Mouse (Mus musculus): ENCODE measurements at regions not wholly inside any gene's neighbourhood (a gene's known extent, or its start where the extent isn't known, plus 50 kb on each side); places are given as distances from the start of the nearest gene placed in this dataset.
"Not testable (repeated sequence)": the region's sequence is repeated elsewhere in the genome, so short reads cannot be mapped to it uniquely, and the experiment has no call there.

GRCm38 (mm10) chr12:71718412-71718811, 112.5 kb upstream of the Daam1 start:
- DNase-seq (ENCODE audit: low read depth) = not testable (repeated sequence)

GRCm38 (mm10) chr12:71718911-71719310, 112.0 kb upstream of the Daam1 start:
- no peak for DNase-seq (ENCODE audit: low read depth)

GRCm38 (mm10) chr12:71725140-71725539, 105.7 kb upstream of the Daam1 start:
- DNase-seq (ENCODE audit: low read depth) = no peak

- DNase-seq (ENCODE audit: low read depth) = peak; percentile 59
These were observed 105.1 kb upstream of the Daam1 start for GRCm38 (mm10) chr12:71725713-71726336.

- DNase-seq (ENCODE audit: low read depth) = no peak
These were observed 87.5 kb upstream of the Daam1 start for GRCm38 (mm10) chr12:71743345-71743744.

- DNase-seq (ENCODE audit: low read depth) = no peak
These were observed 84.9 kb upstream of the Daam1 start for GRCm38 (mm10) chr12:71746011-71746410.

- no peak for DNase-seq (ENCODE audit: low read depth)
These were observed 83.5 kb upstream of the Daam1 start for GRCm38 (mm10) chr12:71747386-71747785.

GRCm38 (mm10) chr12:71747831-71748368, 83.0 kb upstream of the Daam1 start:
- DNase-seq (ENCODE audit: low read depth) = peak; percentile 72

- DNase-seq (ENCODE audit: low read depth) = peak; percentile 85
These were observed 82.1 kb upstream of the Daam1 start for GRCm38 (mm10) chr12:71748731-71749130.

GRCm38 (mm10) chr12:71749668-71750067, 81.2 kb upstream of the Daam1 start:
- DNase-seq (ENCODE audit: low read depth) = no peak

- DNase-seq (ENCODE audit: low read depth) = no peak
These were observed 78.1 kb upstream of the Daam1 start for GRCm38 (mm10) chr12:71752741-71753260.

GRCm38 (mm10) chr12:71753276-71753675, 77.6 kb upstream of the Daam1 start:
- DNase-seq (ENCODE audit: low read depth) = no peak

- peak; percentile 11 for DNase-seq (ENCODE audit: low read depth)
These were observed 67.7 kb upstream of the Daam1 start for GRCm38 (mm10) chr12:71763194-71763593.

- DNase-seq (ENCODE audit: low read depth) = no peak
These were observed 64.8 kb upstream of the Daam1 start for GRCm38 (mm10) chr12:71766086-71766485.

- DNase-seq (ENCODE audit: low read depth) = no peak
These were observed 64.2 kb upstream of the Daam1 start for GRCm38 (mm10) chr12:71766636-71767035.

- peak; percentile 19 for DNase-seq (ENCODE audit: low read depth)
These were observed 63.0 kb upstream of the Daam1 start for GRCm38 (mm10) chr12:71767896-71768295.

GRCm38 (mm10) chr12:71768471-71768870, 62.4 kb upstream of the Daam1 start:
- DNase-seq (ENCODE audit: low read depth) = peak; percentile 38

GRCm38 (mm10) chr12:71768890-71769289, 62.0 kb upstream of the Daam1 start:
- DNase-seq (ENCODE audit: low read depth) = no peak

- no peak for DNase-seq (ENCODE audit: low read depth)
These were observed 61.6 kb upstream of the Daam1 start for GRCm38 (mm10) chr12:71769302-71769701.

GRCm38 (mm10) chr12:71773891-71774290, 57.0 kb upstream of the Daam1 start:
- no peak for DNase-seq (ENCODE audit: low read depth)

GRCm38 (mm10) chr12:71775126-71775525, 55.8 kb upstream of the Daam1 start:
- no peak for DNase-seq (ENCODE audit: low read depth)

- no peak for DNase-seq (ENCODE audit: low read depth)
These were observed 52.7 kb upstream of the Daam1 start for GRCm38 (mm10) chr12:71778137-71778536.

GRCm38 (mm10) chr12:71778948-71779347, 51.9 kb upstream of the Daam1 start:
- no peak for DNase-seq (ENCODE audit: low read depth)

GRCm38 (mm10) chr12:71779418-71779817, 51.5 kb upstream of the Daam1 start:
- no peak for DNase-seq (ENCODE audit: low read depth)

Data from fibroblast of lung, adult 2 months (primary cell).